Mouse (Mus musculus) Muller cell, postnatal 12 days (primary cell): ENCODE data around the gene Cldn2.
A peak's percentile ranks its signal among the peaks of the same experiment; 100 is the strongest.
"Not testable (repeated sequence)": the region's sequence is repeated elsewhere in the genome, so short reads cannot be mapped to it uniquely, and the experiment has no call there.

Experiments
- DNase-seq: peaks from one replicate; pipeline ENCODE4 v3.0.0-alpha.2; 2015; ENCODE audit errors: inconsistent ontology term

Cldn2 gene

DNA sequence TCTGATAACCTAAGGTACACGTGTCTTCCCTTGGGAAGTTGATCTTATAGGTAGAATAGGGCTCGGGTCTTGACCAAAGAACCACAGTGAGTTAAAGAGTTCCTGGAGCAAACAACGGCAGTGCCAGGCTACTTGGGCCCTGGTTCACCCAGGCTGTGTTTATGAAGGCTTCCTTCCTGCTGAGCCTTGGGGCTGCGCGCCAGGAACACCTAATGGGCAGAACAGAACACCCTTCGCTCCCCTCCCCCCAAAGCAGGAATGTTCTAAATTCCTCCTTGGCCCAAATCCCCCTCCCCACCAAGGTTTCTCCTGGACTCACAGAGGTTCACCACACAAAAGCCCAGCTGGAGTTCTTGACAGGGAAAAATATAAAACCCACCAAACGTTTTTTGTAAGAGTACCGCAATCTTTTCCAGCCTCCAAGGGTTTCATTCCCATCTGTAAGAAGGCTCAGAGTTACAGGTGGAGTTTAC is at the start of gene Cldn2:
Gene Cldn2 (plus strand): TSS at position 423 of the 473 bp plus-strand sequence.
- no peak for DNase-seq

- peak; percentile 18 for DNase-seq
Observed at GRCm38 (mm10) chrX:139751855-139752254, 48.8 kb upstream of the Cldn2 start.

DNA sequence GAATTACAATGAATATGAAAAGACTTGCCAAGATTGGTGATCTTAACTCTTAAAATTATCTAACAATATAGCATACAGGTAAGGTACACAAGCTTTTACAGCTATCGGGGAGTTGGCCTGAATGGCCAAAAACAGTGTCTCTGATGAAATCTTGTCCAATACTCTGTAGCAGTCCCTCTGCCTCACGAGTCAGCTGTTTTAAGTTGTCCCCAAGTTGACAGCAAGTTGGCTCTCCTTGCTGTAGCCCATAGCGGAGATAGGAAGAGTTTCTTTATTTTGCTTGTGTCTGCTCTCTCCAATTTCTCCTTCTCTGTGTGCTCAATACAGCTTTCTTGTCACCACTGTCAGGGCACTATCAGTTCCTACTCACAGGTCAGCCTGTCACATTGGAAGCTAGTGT is 42.0 kb upstream of the Cldn2 start:
- DNase-seq: not testable (repeated sequence)

- no peak for DNase-seq
Observed at GRCm38 (mm10) chrX:139762546-139762945, 38.1 kb upstream of the Cldn2 start.

- no peak for DNase-seq
Observed at GRCm38 (mm10) chrX:139769975-139770637, 30.5 kb upstream of the Cldn2 start.

GRCm38 (mm10) chrX:139774309-139775083 is 26.1 kb upstream of the Cldn2 start:
- DNase-seq: peak; percentile 34

- DNase-seq: peak; percentile 42
Observed at GRCm38 (mm10) chrX:139775084-139775612, 25.5 kb upstream of the Cldn2 start.

DNA sequence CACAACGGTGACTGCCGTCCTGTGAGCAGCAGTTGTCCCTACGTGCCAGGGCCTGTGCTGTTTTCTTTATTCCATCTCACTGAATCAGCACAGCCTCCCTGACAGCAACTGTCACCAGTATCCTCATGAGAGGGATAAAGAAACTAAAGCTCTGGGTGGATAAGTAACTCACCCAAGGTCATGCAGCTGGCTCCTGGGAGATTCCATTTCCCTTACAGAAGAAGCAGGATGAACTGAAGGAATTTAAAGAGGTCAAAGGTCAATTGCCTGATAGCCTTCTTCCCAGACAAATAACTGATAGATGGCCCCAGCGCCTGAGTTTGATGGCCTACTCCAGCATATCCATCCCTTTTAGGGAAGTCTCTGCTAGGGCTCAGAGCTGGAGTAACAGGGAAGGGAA is 23.3 kb upstream of the Cldn2 start:
- no peak for DNase-seq

- no peak for DNase-seq
Observed at GRCm38 (mm10) chrX:139778886-139779285, 21.7 kb upstream of the Cldn2 start.

GRCm38 (mm10) chrX:139779401-139779800 is 21.2 kb upstream of the Cldn2 start:
- DNase-seq: no peak

- DNase-seq: no peak
Observed at GRCm38 (mm10) chrX:139780988-139781387, 19.6 kb upstream of the Cldn2 start.

GRCm38 (mm10) chrX:139781563-139781962 is 19.1 kb upstream of the Cldn2 start:
- no peak for DNase-seq

- DNase-seq: no peak
Observed at GRCm38 (mm10) chrX:139782278-139783044, 18.2 kb upstream of the Cldn2 start, which contains the start of gene Ripply1. Ripply1 (minus strand) TSS chrX:139782353.

DNA sequence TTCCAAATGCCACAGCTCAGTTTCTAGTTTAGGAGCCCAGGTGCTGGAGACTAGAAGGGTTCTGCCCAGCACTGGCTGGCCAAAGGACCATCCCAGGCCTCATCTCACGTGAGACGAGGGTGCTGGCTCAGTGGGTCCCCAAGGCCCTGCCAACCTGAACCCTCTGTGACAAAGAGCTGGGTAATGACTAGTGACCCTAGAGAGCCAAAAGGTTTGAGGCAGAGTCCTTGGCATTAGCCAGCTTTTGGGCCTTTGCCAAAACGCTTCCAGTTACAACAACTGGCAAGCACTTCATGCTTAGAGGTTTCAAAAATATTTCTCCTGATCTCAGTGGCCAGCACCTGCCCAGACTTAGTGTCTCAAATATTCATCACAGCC is 17.6 kb upstream of the Cldn2 start:
- DNase-seq: peak; percentile 38

DNA sequence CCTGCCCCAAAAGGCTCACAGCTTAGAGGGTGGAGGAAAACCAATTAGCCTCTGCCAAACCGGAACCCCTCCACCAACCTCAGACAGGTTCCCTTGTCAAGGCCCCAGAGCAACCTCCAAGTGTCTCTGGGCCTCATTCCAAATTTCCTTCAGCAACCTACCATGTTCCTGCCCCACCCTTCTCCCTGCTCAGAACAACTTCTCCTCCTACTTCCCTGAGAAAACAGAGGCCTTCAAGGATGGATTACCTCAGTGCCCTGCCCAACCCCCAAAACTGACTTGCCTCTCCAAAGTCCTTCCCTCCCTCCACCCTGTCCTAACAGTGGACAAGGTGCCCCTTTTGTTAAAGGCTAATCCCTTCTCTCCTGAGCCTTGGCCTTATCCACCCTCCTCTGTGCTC is 14.9 kb upstream of the Cldn2 start:
- no peak for DNase-seq

DNA sequence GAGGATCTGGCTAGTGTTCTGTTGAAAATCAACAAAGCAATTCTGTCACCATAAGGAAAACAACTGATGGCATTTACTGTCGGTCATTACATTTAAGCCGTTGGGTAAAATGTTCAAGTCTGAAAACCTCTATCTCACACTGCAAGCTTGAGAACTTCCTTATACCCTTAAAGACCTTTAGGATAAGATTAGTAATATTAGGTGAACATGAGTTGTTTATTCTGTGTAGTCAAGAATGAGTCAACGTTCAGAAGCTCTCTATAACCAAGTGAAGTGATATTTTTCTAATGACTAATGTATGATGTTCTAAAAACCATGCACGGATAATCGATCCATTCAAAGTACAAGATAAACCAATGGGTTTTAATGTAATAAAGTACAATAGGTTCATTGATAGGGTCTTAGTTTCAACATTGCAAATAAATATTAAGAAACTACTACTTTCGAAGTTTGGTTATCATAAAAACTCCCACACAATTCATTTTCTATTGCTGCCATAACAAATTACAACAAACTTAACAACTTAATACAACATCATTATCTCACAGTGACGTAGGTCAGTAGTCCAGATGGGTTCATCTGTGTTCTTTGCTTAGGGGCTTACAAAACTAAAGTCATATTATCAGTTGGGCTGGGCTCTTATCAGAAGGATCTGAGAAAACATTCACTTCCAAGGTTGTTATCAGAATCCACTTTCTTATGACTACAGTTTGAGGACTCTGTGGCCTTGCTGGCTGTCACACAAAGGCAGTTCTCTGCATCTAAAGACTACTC is 6.4 kb upstream of the Cldn2 start:
- DNase-seq: no peak

DNA sequence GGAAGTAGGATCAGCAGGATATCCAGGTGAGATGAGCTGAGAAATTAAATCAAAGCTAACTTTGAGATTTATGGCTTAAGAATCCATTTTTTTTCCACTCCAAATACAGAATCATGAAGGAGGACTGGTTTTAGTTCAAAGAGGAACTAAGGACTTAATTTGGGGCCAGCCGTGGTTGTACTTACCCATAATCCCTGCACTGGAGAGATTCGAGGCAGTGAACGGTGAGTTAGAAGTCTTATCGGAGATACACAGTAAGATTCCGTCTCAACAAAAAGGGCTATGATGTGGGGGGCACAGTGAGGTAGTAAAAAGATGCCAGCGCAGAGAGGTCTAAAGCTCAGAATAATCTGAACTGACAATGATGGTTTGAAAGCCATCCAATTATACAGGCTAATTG is 4.6 kb upstream of the Cldn2 start:
- no peak for DNase-seq

- no peak for DNase-seq
Observed at GRCm38 (mm10) chrX:139797875-139798274, 2.8 kb upstream of the Cldn2 start.

DNA sequence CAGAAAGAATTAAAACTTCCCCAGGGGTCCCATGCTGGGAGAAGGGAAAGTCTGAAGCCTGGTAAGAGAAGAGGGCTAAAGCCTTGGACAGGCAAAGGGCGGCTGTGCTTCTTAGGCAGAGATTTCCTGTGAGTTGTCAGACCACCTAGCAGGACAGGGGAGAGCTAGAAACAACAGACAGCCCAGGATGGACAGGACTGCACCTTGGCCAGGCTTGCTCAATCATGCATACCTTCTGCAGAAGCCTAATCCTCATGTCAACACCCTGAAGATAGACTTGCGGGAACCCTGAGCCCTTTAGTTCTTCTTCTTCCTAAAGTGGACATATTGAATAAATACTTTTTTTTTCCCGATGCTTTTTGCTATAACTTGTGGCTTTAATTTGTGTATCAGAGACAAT is 675 bp upstream of the Cldn2 start:
- no peak for DNase-seq

- DNase-seq: no peak
Observed at GRCm38 (mm10) chrX:139803028-139803427, 2.4 kb downstream of the Cldn2 start.

GRCm38 (mm10) chrX:139805918-139806317 is 5.3 kb downstream of the Cldn2 start:
- no peak for DNase-seq
